Mouse (Mus musculus) c-Kit-positive CD71-positive TER-119-negative erythroid progenitor cells, embryonic 14.5 days (primary cell): Measurements from ENCODE around the gene Pycr2.
A peak's percentile ranks its signal among the peaks of the same experiment; 100 is the strongest.

Source experiments
- DNase-seq: peaks from one replicate; pipeline ENCODE4 v3.0.0-alpha.2; 2013; ENCODE audit warnings: low read depth

The Pycr2 gene

DNA sequence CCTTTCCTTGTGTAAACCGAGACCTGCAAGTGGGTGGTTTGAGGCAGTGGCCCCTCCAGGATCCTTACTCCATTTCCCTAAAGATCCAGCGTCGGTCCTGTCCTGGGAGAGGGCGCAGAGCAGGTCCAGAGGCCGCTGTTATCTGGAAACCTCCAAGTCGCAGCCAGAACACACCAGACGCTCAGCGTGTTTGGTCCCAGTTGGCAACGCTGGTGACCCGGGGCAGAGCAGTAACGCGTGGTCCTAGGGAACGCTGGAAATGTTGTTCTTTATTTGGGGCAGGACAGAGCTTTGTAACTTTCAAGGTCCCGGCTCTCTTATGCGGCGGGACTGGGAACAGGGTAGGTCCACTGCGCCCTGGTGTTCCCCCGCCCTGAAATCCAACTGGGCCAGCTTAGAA lies 37.6 kb downstream of the Pycr2 start:
- DNase-seq, result no peak

DNA sequence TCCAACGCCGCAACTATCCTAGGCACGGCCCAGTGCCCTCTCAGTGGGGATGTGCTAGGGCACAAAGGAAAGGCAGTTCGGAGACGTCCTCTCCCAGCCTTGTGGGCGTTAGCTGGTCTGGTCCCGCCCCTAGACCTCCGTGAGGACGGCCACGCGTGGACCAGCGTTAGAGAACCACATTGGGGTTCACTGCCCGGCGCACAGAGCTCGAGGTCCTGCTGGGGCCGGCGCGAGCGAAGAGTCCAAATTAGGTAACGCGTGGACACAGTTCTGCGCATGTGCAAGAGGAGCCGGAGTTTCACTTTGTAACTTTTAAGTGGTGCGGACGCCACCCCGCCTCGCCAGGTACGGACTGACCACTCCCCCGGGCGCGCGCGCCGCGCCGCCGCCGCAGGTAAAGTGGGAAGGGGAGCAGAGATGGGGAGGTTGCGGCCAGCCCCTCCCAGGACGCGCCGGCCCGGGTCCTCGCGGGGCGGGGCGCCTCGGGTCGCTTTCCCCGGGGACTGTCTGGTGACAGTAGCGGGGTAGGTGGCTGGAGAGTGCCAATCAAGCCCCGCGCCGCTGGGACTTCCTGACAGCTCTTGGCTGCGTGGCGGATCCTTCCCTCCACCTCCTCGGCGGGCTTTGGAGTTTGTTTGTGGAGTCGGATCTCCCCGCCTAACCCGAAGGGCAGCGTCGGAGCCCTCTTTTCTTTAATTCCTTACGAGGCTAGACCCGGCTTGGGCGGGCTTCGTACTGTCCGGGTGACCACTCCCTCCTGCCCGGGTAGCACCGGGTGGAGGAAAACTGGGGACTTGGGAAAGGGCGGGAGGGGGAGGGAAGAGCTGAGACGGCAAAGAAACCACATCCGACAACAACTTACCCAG lies 38.3 kb downstream of the Pycr2 start, which contains the start of gene Tmem63a:
Tmem63a (plus strand) TSS at position 179 of the 866 bp plus-strand sequence.
- peak; percentile 51 for DNase-seq

DNA sequence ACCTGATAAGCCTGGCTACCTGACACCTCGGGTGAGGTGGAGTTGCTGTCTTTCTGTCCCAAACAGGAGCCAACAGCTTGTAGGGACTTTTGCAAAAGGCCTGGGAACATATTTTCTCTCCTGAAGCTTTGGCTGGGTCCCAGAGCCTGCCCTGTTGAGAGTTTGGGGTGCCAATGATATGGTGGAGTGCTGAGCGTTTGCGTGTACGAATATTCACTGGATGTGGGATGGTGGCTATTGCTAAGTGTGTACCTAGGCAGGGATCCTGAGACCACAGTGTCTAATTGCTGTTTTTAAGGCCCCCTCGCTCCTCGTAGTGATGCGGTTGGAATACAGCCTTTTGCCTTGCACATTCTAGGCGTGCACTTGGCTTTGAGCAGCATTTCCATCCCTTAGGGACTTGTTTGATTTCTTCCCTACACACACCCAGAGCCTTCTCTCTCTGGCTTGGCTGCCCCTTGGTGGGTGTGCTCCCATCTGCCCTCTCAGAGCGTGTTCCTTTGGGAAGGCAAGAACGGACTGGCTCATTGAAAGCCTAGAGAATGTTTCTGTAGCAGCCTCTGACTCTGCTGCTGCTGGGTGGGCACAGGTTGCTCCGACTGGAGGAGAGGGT lies 39.0 kb downstream of the Pycr2 start:
- DNase-seq, result peak; percentile 28

DNA sequence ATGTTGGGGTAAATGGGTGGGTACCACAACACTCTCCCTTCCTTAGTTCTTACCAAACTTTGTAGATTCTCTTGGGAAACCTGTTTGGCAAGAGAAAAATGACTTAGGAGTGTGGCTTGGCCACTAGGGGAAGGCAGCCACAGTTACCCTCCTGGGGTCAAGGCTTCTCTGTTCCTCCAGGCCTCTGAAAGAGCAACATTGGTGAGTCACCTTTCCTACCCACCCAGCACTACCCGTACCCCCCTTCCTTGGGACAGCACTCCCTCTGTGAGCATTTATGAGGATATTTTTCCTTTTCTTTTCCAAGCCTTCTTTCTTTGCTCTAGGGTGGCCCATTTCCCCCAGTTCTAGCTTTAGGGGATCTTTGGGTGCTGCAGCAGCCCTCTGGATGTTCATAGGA lies 39.8 kb downstream of the Pycr2 start:
- DNase-seq, result no peak

DNA sequence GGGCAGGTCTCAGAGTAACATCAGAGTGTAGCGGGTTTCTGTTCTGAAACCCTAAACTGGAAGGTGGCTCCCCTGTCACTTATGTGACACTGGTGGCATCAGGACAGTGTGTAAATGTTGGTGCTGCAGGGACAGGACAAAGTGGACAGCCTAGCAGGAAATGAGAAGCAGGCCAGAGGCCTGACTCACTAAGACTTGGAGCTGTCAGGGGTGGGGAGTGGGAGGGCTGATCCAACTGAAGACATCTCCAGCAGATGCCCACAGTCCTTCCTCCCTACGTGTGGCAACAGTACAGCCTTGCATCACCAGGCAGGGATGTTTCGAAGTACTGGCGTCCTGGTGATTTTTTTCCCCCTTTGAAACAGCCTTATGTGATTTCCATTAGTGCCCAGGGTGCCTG lies 40.5 kb downstream of the Pycr2 start:
- no peak for DNase-seq

DNA sequence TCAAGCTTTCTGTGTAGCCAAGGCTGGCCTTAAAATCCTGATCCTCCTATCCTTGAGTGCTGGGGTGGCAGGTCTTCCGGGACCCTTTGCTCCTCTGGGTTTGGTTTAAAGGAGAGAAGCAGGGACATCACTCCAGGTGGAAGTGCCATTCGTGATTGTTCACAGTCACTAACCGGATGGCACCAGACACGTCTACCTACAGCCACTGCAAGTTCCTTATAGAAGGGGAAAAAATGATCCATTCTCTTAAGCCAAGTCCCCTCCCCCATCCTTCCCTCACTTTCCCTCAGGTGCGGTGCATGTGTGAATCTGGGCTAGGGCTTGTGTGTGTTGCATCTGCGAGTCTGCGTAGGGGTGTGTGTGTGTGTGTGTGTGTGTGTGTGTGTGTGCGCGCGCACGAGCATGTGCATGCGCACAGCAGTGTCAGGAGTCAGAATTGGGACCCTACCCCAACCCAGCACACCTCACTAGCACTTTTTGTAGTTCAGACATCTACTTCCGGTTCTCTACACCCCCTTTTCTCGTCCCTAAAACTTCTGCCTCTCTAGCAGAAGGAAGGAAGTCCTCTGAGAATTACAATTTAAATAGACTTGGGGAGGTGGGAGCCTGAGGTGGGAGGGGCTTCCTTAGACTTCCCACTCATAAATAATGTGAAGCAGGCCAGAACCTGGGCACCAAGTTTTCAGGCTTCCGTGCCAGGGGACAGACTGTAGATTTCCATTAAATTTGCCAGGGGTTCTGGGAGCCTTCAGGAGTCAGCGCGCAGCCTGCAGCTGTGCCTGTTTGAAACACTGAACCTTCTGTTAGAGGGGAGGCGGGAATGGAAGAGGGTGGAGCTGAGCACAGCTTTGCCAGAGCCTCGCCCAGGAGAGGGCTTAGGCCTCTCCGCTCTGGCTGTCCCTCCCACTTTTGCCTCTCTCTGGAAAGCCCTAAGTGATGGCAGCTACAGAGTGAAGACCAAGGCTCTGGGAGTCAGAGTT lies 41.2 kb downstream of the Pycr2 start:
- peak; percentile 67 for DNase-seq

DNA sequence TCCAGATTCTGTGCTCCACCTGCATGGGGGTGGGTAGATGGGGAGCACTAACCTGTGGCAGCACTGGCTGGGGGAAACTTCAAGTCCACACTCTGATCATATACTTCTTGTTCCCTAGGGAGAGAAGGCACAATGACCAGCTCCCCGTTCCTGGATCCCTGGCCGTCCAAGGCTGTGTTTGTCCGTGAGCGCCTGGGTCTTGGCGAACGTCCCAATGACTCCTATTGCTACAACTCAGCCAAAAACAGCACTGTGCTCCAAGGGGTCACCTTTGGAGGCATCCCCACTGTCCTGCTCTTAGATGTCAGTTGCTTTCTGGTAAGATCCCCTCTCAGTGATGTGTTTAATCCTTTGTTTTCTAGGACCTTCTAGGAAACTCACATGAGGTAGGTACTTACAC lies 42.4 kb downstream of the Pycr2 start:
- no peak for DNase-seq

DNA sequence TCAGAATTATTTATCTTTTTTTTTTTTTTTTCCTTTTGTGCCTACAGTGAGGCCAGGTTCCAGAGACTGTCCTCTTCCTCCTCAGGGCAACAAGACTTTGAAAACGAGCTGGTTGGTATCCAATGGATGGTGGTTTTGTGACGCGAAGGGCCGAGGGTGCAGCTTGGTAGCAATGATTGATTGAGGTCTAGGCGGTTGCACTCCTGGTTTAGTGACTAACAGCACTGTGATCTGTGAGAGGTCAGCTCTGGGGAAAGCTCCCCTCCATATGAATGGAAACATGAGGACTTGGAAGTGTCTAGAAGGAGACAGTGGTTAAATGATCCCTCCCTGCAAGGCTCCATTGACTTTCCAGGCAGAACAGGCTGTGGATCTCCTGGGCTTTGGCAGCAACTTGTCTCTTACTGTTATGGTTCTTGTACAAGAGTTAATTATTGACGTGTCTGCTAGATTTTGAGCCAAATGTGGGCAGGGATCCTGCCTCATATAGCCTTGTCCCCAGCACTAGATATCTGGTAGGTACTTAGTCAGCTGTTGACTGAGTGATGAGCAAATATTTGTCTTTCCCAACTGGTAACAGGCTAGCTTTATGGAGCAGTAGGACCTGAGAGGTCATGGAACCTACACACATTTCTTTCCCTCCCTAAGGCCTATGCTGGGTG lies 48.1 kb downstream of the Pycr2 start:
- DNase-seq, result no peak

DNA sequence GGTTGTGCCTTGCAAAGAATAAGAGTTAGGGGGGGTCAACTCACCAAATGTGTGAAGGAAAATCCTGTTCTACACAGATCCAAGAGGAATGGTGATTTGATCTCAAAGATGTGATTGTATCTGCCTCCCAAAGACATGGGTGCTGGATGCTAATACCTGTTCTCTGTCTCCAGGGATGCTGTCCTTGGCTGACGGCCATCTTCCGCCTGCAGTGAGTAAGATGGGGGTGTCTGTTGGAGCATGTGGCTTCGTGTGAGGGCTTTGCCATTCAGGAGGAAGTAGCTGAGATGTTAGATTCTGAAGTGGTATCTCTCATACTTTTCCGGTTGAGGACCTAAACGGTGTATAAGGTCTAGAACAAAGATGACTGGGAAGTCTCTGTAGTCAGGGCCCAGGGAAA lies 48.7 kb downstream of the Pycr2 start:
- no peak for DNase-seq

DNA sequence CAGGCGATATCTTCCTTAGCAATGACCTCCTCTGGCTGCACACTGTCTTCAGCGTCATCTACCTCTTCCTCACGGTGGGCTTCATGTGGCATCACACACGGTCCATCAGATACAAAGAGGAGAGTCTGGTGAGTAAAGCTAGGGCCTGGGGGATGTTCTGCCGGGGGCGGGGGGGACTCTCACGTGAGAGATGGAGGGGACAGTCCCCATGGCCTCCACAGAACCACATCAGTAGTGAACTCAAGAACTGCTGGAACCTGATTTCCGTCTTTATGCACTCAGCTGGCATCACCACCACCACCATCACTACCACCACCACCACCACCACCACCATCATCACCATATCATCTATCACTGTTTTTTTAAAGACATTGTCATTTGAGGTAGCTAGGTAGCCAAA lies 52.3 kb downstream of the Pycr2 start:
- DNase-seq, result no peak

DNA sequence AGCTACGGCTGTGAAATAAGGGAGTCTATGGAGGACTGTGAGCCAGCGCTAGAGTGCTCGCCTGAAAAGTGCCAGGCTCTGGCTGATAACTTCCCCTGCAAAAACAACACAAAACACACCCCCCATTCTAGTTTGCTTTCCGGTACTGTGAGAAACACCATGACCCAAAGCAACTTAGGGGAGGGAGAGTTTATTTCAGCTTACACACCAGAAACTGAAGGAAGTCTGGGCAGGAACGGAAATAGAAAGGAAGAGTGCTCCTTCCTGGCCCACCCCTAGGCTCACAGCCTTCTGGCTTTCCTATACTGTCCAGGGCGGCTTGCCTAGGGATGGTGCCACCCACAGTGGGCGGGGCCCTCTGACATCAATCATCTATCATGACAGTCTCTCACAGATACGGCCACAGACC lies 52.9 kb downstream of the Pycr2 start:
- peak; percentile 46 for DNase-seq
